Mouse (Mus musculus) hindbrain, embryonic 12.5 days (tissue): ENCODE measurements around the gene Met. TPM values are rescaled to one million over a fixed set of nuclear protein-coding genes. Genes with fewer than 3 reads are reported as not detected.

ENCODE experiments used
- ATAC-seq: fragments of 200-750 bp; cut with Nextera tagmentation; 2 replicates; pipeline ENCODE4 v1.8.0; 2017; ENCODE audit warnings: moderate TSS enrichment; ENCODE audit not compliant: low FRiP score
- H3K27ac ChIP-seq: fragments of 300-500 bp; sonication (generic); 2 replicates; pipeline ENCODE4 v1.5.1; 2016; ENCODE audit warnings: mild to moderate bottlenecking
- H3K27me3 ChIP-seq: fragments of 300-500 bp; sonication (generic); 2 replicates; pipeline ENCODE4 v1.6.1; 2016; ENCODE audit warnings: mild to moderate bottlenecking
- H3K36me3 ChIP-seq: fragments of 300-500 bp; sonication (generic); 2 replicates; pipeline ENCODE4 v1.6.1; 2016; ENCODE audit warnings: mild to moderate bottlenecking
- H3K4me1 ChIP-seq: fragments of 300-500 bp; sonication (generic); 2 replicates; pipeline ENCODE4 v1.6.1; 2016
- H3K4me2 ChIP-seq: fragments of 300-500 bp; sonication (generic); replicated peaks from 2 replicates; pipeline ENCODE4 v1.6.1; 2016; ENCODE audit warnings: mild to moderate bottlenecking
- H3K4me3 ChIP-seq: fragments of 300-500 bp; sonication (generic); 2 replicates; pipeline ENCODE4 v1.5.1; 2016; ENCODE audit warnings: mild to moderate bottlenecking
- H3K9ac ChIP-seq: fragments of 300-500 bp; sonication (generic); 2 replicates; pipeline ENCODE4 v1.6.1; 2016; ENCODE audit warnings: mild to moderate bottlenecking, moderate library complexity
- H3K9me3 ChIP-seq: fragments of 300-500 bp; sonication (generic); replicated peaks from 2 replicates; pipeline ENCODE4 v1.6.1; 2016; ENCODE audit warnings: mild to moderate bottlenecking
- WGBS: fragments of 180-500 bp; shearing (Covaris S2); methylation state at CpG from one replicate; pipeline ENCODE4 v1.1.7; 2016; 5-methylcytosine and 5-hydroxymethylcytosine counted together
- polyA plus RNA-seq: library from polyadenylated mRNA; unstranded; fragments of >200 nt; fragmentation: Nextera tagmentation; extraction: Ambion mirVana; gene quantifications from 2 replicates; pipeline ENCODE4 v1.2.1, GENCODE M21; 2016

The Met gene
- polyA plus RNA-seq, 1 experiment from 2014 or later = 2.2 TPM

DNA sequence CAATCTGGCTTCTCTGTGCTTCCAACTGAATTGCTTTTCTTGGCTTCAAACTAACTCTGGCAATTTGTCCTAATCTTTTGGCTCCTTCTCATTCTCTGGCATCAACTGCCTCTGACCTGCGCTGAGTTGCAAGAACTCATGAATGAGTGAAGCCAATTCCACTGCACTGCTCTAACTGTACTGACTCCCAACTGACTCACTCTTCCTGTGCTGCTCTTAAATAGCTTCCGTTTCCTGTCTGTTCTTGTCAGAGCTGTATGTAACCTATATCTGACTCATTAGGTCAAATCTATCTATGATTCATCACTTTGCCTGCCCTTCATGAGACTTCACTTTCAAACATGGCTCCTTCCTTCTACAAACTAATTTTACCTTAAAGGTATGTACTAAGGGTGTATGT is 130.4 kb downstream of the Met start:
- 95% methylated on average over 2 of the region's 2 CpGs for WGBS
- Histone ChIP-seq H3K36me3 (no peaks in the 10 kb centered on the region), H3K4me3 (no peak overlapping the region), H3K4me2 (no peak overlapping the region), H3K27ac (no peak overlapping the region), H3K9me3 (0 out of 2 replicates have a peak, but pooled peaks cover 6% of the 10 kb centered on the region), H3K27me3 (no peaks in the 10 kb centered on the region), H3K4me1 (no peaks in the 10 kb centered on the region), H3K9ac (no peak overlapping the region)
- ATAC-seq = no peak

DNA sequence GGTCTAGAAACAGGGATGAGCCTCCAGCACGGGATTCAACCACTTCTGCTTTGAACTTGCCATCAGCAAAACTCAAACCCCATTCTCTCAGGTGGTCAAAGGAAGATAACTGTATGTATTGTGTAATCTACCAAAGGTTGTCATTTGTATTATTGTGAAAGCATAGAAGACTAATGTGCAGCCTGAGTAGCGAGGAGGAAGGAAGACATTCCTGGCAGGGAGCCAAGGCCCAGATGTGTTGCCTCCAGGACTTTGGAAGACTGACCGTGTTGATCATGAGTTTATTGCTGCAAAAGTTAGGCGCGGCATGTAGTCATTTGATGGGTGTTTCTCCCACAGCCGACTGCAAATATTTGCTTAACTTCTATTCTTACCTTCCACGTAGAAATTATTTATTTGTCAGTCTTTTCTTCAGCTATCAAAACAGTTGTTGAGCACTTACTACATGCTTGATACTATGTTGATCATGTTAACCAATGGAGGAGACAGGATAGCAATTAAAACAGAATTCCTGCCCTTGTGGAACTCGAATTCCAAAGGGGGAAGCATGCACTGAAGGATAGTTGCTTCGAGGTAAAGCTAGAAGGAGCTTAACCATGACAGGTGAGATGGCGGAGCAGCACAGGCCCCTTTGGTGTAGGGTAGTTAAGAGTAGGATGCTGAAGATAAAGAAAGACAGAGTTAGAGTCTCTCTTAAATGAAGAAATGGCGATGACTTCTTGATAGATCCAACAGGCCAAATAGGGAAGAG is 132.3 kb downstream of the Met start:
- Histone ChIP-seq H3K4me3 (no peak overlapping the region), H3K27ac (no peak overlapping the region), H3K27me3 (no peaks in the 10 kb centered on the region), H3K9ac (no peak overlapping the region), H3K4me2 (no peak overlapping the region), H3K36me3 (no peaks in the 10 kb centered on the region), H3K9me3 (0 out of 2 replicates have a peak, but pooled peaks cover 6% of the 10 kb centered on the region), H3K4me1 (no peaks in the 10 kb centered on the region)
- no peak for ATAC-seq
- 87% methylated on average over 11 of the region's 11 CpGs for WGBS

DNA sequence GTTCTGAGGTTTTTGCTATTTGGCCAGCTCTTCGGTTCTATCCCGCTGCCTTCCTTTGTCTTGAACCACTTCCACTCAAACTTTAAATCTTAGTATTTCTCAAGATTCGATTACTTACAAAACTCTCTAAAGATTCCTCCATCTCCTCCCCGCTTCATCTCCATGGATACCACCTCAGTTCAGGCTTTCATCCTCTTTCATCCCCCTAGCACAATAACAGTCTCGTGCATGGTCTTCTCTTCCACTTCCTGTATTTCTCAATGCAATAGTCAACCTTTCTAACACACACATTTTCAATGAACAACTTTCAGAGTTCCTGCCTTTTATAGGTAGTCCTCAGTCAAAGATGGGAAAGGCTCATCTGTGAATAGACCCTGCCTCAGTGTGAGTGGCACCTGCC is 135.8 kb downstream of the Met start:
- Histone ChIP-seq H3K4me1 (no peaks in the 10 kb centered on the region), H3K9me3 (0 out of 2 replicates have a peak, but pooled peaks cover 3% of the 10 kb centered on the region), H3K4me3 (no peak overlapping the region), H3K9ac (no peak overlapping the region), H3K27ac (no peak overlapping the region), H3K27me3 (no peaks in the 10 kb centered on the region), H3K36me3 (no peaks in the 10 kb centered on the region), H3K4me2 (no peak overlapping the region)
- no peak for ATAC-seq
- 87% methylated on average over 5 of the region's 5 CpGs for WGBS

DNA sequence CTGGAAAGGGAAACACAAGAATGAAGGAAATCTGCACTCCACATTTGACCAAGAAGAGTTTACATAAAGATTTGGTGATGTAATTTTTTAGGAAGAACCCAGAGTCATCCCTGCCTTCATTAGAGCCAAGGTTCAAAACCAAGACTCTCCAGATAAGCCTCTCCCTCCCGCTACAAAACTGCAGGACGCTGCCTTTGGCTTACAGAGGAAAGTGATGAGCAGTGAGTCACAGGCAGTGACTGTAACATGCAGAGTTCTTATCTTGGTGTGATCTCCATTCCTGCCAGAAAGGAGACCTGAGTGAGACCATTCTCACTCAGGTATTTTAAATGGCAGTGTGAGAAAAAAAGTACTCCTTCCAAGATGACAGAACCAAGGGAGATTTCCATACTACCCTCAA is 137.9 kb downstream of the Met start:
- 64% methylated on average over 2 of the region's 2 CpGs for WGBS
- Histone ChIP-seq H3K4me2 (no peak overlapping the region), H3K4me1 (no peaks in the 10 kb centered on the region), H3K9me3 (0 out of 2 replicates have a peak, but pooled peaks cover 3% of the 10 kb centered on the region), H3K9ac (no peak overlapping the region), H3K36me3 (no peaks in the 10 kb centered on the region), H3K4me3 (no peak overlapping the region), H3K27ac (no peak overlapping the region), H3K27me3 (no peaks in the 10 kb centered on the region)
- ATAC-seq = no peak

DNA sequence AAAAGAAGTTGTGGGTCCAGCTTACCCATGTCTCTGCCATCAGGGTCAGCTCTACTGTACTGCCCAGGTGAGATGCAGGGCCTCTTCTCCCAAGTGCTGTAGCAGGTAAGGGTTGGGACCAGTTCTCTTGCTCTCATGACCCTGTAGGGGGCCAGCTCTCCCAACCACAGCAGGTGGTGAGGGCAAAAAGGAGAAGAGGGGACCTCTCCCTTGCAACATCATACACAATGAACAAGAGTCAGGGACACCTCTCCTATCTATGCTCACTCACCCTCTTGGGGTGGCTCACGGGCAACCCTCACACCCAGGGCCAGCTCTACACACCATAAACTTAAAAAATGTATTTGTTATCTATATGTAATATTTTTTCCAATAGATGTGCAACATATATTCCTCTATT is 143.3 kb downstream of the Met start:
- no peaks in the 10 kb centered on the region for H3K9me3 ChIP-seq
- H3K4me1 ChIP-seq = no peaks in the 10 kb centered on the region
- no peak for ATAC-seq
- H3K27ac ChIP-seq = no peak overlapping the region
- H3K9ac ChIP-seq = no peak overlapping the region
- no peaks in the 10 kb centered on the region for H3K36me3 ChIP-seq
- no peaks in the 10 kb centered on the region for H3K27me3 ChIP-seq
- no peak overlapping the region for H3K4me3 ChIP-seq
- WGBS = 94% methylated on average over 1 of the region's 1 CpGs
- H3K4me2 ChIP-seq = no peak overlapping the region

DNA sequence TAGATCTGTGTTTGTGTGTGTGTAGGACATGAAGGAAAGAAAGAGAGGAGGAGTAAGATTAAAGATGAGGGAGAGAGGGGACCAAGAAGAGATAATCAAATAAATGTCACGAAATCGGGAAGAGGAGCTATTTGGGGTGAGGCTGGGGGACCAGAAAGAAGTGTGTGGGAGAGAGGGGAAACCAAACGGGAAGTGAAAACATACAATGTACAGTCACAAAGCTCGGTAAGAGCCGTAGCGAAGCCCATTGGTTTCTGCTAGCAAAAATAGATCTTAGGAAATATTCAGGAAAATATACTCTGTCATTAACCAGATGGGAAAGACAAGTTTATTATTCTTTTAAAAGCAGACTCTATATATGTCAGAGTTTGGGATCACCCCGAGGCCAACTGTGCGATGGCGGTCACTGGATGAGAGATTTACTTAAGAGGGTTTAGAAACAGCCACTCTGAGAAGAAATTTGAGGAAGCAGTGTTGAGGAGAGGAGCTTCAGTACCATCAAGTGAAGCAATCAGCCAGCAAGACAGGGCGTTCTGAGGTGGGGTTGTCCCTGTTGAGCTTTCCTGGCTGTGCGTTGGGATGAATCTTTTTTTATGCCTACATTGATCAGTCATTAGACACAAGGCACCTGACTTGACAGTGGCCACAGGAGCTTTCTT is 147.9 kb downstream of the Met start:
- no peaks in the 10 kb centered on the region for H3K27me3 ChIP-seq
- ATAC-seq = no peak
- no peaks in the 10 kb centered on the region for H3K9me3 ChIP-seq
- no peak overlapping the region for H3K4me3 ChIP-seq
- H3K9ac ChIP-seq = no peak overlapping the region
- 89% methylated on average over 11 of the region's 11 CpGs for WGBS
- no peaks in the 10 kb centered on the region for H3K4me1 ChIP-seq
- no peak overlapping the region for H3K4me2 ChIP-seq
- no peak overlapping the region for H3K27ac ChIP-seq
- no peaks in the 10 kb centered on the region for H3K36me3 ChIP-seq

DNA sequence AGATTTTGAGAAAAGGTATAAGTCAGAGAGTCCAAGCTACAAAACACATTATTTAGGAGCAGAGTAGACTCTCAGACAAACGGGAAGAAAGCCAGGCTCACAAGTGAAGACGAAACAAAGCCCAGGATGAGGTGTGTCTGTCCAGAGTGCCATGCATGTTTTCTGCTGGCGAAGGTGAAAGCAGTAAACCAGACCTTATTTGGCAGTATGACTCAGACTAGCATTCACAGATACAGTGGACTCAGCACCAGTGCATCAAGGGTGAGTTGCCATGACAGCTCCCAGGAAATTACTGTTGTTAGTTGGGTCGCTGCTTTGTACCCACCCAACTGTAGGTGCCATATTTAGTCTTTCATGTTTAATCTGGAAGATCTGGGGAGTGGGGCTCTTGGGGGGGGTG is 149.1 kb downstream of the Met start:
- H3K27ac ChIP-seq = no peak overlapping the region
- no peaks in the 10 kb centered on the region for H3K27me3 ChIP-seq
- no peak for ATAC-seq
- no peak overlapping the region for H3K9ac ChIP-seq
- H3K9me3 ChIP-seq = no peaks in the 10 kb centered on the region
- H3K36me3 ChIP-seq = no peaks in the 10 kb centered on the region
- H3K4me2 ChIP-seq = no peak overlapping the region
- H3K4me3 ChIP-seq = no peak overlapping the region
- no peaks in the 10 kb centered on the region for H3K4me1 ChIP-seq
- WGBS = 84% methylated on average over 4 of the region's 4 CpGs

DNA sequence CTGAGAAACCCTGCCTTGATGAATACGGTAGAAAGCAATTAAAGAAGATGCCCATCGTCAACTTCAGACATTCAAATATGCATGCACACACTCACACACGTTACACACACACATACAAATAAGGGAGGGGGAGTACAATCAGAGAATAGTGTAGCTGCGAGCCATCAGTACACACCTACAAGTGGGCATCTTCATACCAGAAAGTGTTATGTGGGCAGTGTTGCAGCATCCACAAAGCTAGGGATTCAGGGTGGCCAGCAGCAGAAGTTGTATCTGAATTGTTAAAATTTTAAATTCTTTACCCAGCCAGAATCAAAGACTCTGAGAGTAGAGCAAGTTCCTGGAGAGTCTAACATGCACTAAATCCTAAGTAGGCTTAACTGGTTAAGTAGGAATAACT is 157.2 kb downstream of the Met start:
- Histone ChIP-seq H3K36me3 (no peaks in the 10 kb centered on the region), H3K9ac (no peak overlapping the region), H3K4me2 (no peak overlapping the region), H3K4me1 (no peaks in the 10 kb centered on the region), H3K4me3 (no peak overlapping the region), H3K9me3 (no peaks in the 10 kb centered on the region), H3K27ac (no peak overlapping the region), H3K27me3 (no peaks in the 10 kb centered on the region)
- no peak for ATAC-seq
- 88% methylated on average over 4 of the region's 4 CpGs for WGBS

DNA sequence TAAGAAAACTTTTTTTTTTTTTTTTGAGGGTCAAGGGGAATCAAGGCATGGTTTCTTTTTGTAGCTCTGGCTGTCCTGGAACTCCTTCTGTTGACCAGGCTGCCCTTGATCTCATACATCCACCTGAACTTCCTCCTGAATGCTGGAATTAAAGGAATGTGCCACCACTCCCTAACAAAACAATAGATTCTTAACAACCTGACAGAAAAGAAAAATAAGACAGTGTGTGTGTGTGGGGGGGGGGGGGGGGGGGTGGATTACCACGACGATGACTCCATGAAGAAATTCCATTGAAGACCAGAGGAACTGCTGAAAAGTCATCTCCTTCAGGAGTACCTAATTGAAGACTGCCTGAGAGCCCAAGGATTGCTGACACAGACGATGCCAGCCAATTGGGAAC is 157.8 kb downstream of the Met start:
- H3K27me3 ChIP-seq = no peaks in the 10 kb centered on the region
- no peaks in the 10 kb centered on the region for H3K4me1 ChIP-seq
- H3K4me2 ChIP-seq = no peak overlapping the region
- H3K36me3 ChIP-seq = no peaks in the 10 kb centered on the region
- H3K4me3 ChIP-seq = no peak overlapping the region
- H3K27ac ChIP-seq = no peak overlapping the region
- H3K9me3 ChIP-seq = no peaks in the 10 kb centered on the region
- no peak overlapping the region for H3K9ac ChIP-seq
- WGBS = 80% methylated on average over 1 of the region's 3 CpGs
- no peak for ATAC-seq

Other genes with a start within 250 kb of the Met start
- 8.4 and 8.5 TPM in 2 replicates for gene Cav2, start 182.6 kb upstream of the Met start, polyA plus RNA-seq
- 15.3 and 17.3 TPM in 2 replicates for gene Cav1, start 157.5 kb upstream of the Met start, polyA plus RNA-seq
- gene Capza2, start 172.4 kb downstream of the Met start, polyA plus RNA-seq = 224 and 257 TPM in 2 replicates
- gene St7, start 229.1 kb downstream of the Met start, polyA plus RNA-seq = 47.2 and 49.1 TPM in 2 replicates